ENCODE assay signal across 8 mouse cellular contexts in genomic region chr1:52146214-52146970, GRCm38 (mm10). TPM values are rescaled to one million over a fixed set of nuclear protein-coding genes. Genes with fewer than 3 reads are reported as not detected.
A peak's percentile ranks its signal among the peaks of the same experiment; 100 is the strongest.
DNase-seq lines count a peak whose midpoint lies in the region; ATAC-seq lines count a peak whose summit lies in the region.

No protein-coding gene starts in this region.

- 57% methylated on average over 12 of the region's 12 CpGs for WGBS in forebrain, embryonic 11.5 days
- 57% methylated on average over 12 of the region's 12 CpGs for WGBS in intestine, embryonic 14.5 days
- WGBS in liver, embryonic 11.5 days, result 55% methylated on average over 12 of the region's 12 CpGs
- 54% methylated on average over 12 of the region's 12 CpGs for WGBS in neural tube, embryonic 14.5 days

- DNase-seq in urinary bladder, postnatal 25 days (ENCODE audit: low spot score), result peak; percentile 43
- no peak for DNase-seq in urinary bladder, adult 18-20 months (ENCODE audit: low spot score in 2 of 2)
- DNase-seq in brain, embryonic 18.5 days (ENCODE audit: low read depth, low spot score), result peak; percentile 18
- DNase-seq in forebrain, embryonic 11.5 days (ENCODE audit: low spot score), result peak; percentile 67
- no peak for DNase-seq in intestine, embryonic 14.5 days (ENCODE audit: low spot score)
- DNase-seq in liver, embryonic 11.5 days (ENCODE audit: low spot score), result no peak

- no peaks in the 10 kb centered on the region for H3K4me1 ChIP-seq in forebrain, embryonic 11.5 days (replicated peaks; ENCODE audit: control insufficient read depth, insufficient read depth, low read length)
- peaks cover 20% of the 10 kb centered on the region; the same call in 1 of the 2 replicates for H3K4me1 ChIP-seq in intestine, embryonic 14.5 days (replicated peaks; ENCODE audit: control insufficient read depth, insufficient read depth, low read length)
- peaks cover 21% of the 10 kb centered on the region for H3K4me1 ChIP-seq in liver, embryonic 11.5 days (replicated peaks; ENCODE audit: control insufficient read depth, insufficient read depth, low read length)
- H3K4me1 ChIP-seq in neural tube, embryonic 14.5 days (ENCODE audit: control insufficient read depth, insufficient read depth, low read length), result peaks cover 7% of the 10 kb centered on the region; the same call in 1 of the 2 replicates

- H3K9ac ChIP-seq in forebrain, embryonic 11.5 days (ENCODE audit: low read length), result no peak overlapping the region
- H3K9ac ChIP-seq in intestine, embryonic 14.5 days (ENCODE audit: low read length), result no peak overlapping the region
- no peak overlapping the region for H3K9ac ChIP-seq in liver, embryonic 11.5 days (ENCODE audit: low read depth, low read length)
- H3K9ac ChIP-seq in neural tube, embryonic 14.5 days (replicated peaks; ENCODE audit: low read depth, low read length), result no peak overlapping the region

- no peak overlapping the region for H3K4me2 ChIP-seq in forebrain, embryonic 11.5 days (ENCODE audit: low read depth, low read length, severe bottlenecking)
- no peak overlapping the region for H3K4me2 ChIP-seq in intestine, embryonic 14.5 days (ENCODE audit: low read length)
- H3K4me2 ChIP-seq in liver, embryonic 11.5 days, result no peak overlapping the region
- H3K4me2 ChIP-seq in neural tube, embryonic 14.5 days (ENCODE audit: low read depth, low read length), result no peak overlapping the region

- H3K36me3 ChIP-seq in forebrain, embryonic 11.5 days (ENCODE audit: control insufficient read depth, insufficient read depth, low read length), result no peaks in the 10 kb centered on the region
- H3K36me3 ChIP-seq in intestine, embryonic 14.5 days (ENCODE audit: control insufficient read depth, insufficient read depth, low read length), result 0 out of 2 replicates have a peak, but pooled peaks cover 3% of the 10 kb centered on the region
- no peaks in the 10 kb centered on the region; the same call in 1 of the 2 replicates for H3K36me3 ChIP-seq in liver, embryonic 11.5 days (ENCODE audit: control insufficient read depth, insufficient read depth, low read length)
- H3K36me3 ChIP-seq in neural tube, embryonic 14.5 days (ENCODE audit: control insufficient read depth, insufficient read depth, low read length), result no peaks in the 10 kb centered on the region

- no peaks in the 10 kb centered on the region for H3K27me3 ChIP-seq in forebrain, embryonic 11.5 days (ENCODE audit: control insufficient read depth, insufficient read depth, low read length)
- H3K27me3 ChIP-seq in intestine, embryonic 14.5 days (replicated peaks; ENCODE audit: control insufficient read depth, insufficient read depth, low read length), result no peaks in the 10 kb centered on the region
- no peaks in the 10 kb centered on the region for H3K27me3 ChIP-seq in liver, embryonic 11.5 days (replicated peaks; ENCODE audit: control insufficient read depth, insufficient read depth, low read length)
- no peaks in the 10 kb centered on the region for H3K27me3 ChIP-seq in neural tube, embryonic 14.5 days (ENCODE audit: control insufficient read depth, insufficient read depth, low read length)

- H3K9me3 ChIP-seq in forebrain, embryonic 11.5 days (ENCODE audit: control insufficient read depth, low read length), result no peaks in the 10 kb centered on the region
- H3K9me3 ChIP-seq in intestine, embryonic 14.5 days (ENCODE audit: control insufficient read depth, low read length), result no peaks in the 10 kb centered on the region
- H3K9me3 ChIP-seq in liver, embryonic 11.5 days (ENCODE audit: control insufficient read depth, low read length), result no peaks in the 10 kb centered on the region
- no peaks in the 10 kb centered on the region for H3K9me3 ChIP-seq in neural tube, embryonic 14.5 days (ENCODE audit: control insufficient read depth, low read length)

- peak; percentile 78 for ATAC-seq in forebrain, embryonic 11.5 days (replicated peaks; ENCODE audit: low FRiP score)
- peak; percentile 61; the same call in 1 of the 2 replicates for ATAC-seq in intestine, embryonic 14.5 days (replicated peaks; ENCODE audit: low FRiP score, low TSS enrichment, low read depth)
- 0 out of 2 replicates have a peak, but pooled peaks have one; percentile 15 for ATAC-seq in liver, embryonic 11.5 days (replicated peaks; ENCODE audit: low FRiP score)
- peak; percentile 86 for ATAC-seq in neural tube, embryonic 14.5 days (ENCODE audit: low read depth)
- no peak for ATAC-seq in erythroid progenitor cell, adult 5-6 weeks (replicated peaks; ENCODE audit: low FRiP score, poor library complexity, severe bottlenecking)

- H3K27ac ChIP-seq in forebrain, embryonic 11.5 days (ENCODE audit: low read depth, low read length), result no peak overlapping the region
- no peak overlapping the region for H3K27ac ChIP-seq in intestine, embryonic 14.5 days (ENCODE audit: low read depth)
- H3K27ac ChIP-seq in liver, embryonic 11.5 days (ENCODE audit: low read depth, low read length), result no peak overlapping the region
- H3K27ac ChIP-seq in neural tube, embryonic 14.5 days (ENCODE audit: low read depth, low read length), result no peak overlapping the region

- H3K4me3 ChIP-seq in forebrain, embryonic 11.5 days (ENCODE audit: low read depth, low read length), result no peak overlapping the region
- H3K4me3 ChIP-seq in intestine, embryonic 14.5 days (ENCODE audit: low read depth, low read length), result no peak overlapping the region
- H3K4me3 ChIP-seq in liver, embryonic 11.5 days (ENCODE audit: low read depth, low read length), result no peak overlapping the region
- no peak overlapping the region for H3K4me3 ChIP-seq in neural tube, embryonic 14.5 days (ENCODE audit: low read depth, low read length)

RNA-seq across cellular contexts. Expression of gene Stat1, which starts 27.2 kb away (rescaled TPM):
- polyA plus RNA-seq in forebrain, embryonic 11.5 days (2014; fragmentation: Nextera tagmentation; extraction: Ambion mirVana), result 15.6 and 17.4 TPM in 2 replicates
- polyA plus RNA-seq in intestine, embryonic 14.5 days (2014; fragmentation: Nextera tagmentation; extraction: Ambion mirVana), result 23.8 and 24.9 TPM in 2 replicates
- 17.8 and 19.0 TPM in 2 replicates for polyA plus RNA-seq in liver, embryonic 11.5 days (2014; fragmentation: Nextera tagmentation; extraction: Ambion mirVana)
- polyA plus RNA-seq in neural tube, embryonic 14.5 days (2014; fragmentation: Nextera tagmentation; extraction: Ambion mirVana), result 13.1 and 18.3 TPM in 2 replicates
- total RNA-seq in erythroid progenitor cell, adult 5-6 weeks (2015; ENCODE audit: low replicate concordance), result 89.0 and 111 TPM in 2 replicates
- 64.0 and 70.7 TPM in 2 replicates for total RNA-seq in erythroid progenitor cell, adult 5-6 weeks (2017; ENCODE audit: low replicate concordance)

Comparison
In these comparisons a context has a peak if more than half of its experiments do, and no peak if none do; other contexts are left out.
1. DNase-seq: peak in urinary bladder, postnatal 25 days (single experiment), brain, embryonic 18.5 days (single experiment) and forebrain, embryonic 11.5 days (single experiment); none in urinary bladder, adult 18-20 months (0 of 2), intestine, embryonic 14.5 days (single experiment) and liver, embryonic 11.5 days (single experiment).